Mouse (Mus musculus) neural tube, embryonic 10.5 days (tissue): ENCODE measurements around the gene Dnajc11.

Experiments used
- DNase-seq: peaks from one replicate; pipeline ENCODE4 v3.0.0-alpha.2; 2017; ENCODE audit warnings: low spot score; ENCODE audit errors: extremely low spot score

The Dnajc11 gene

DNA sequence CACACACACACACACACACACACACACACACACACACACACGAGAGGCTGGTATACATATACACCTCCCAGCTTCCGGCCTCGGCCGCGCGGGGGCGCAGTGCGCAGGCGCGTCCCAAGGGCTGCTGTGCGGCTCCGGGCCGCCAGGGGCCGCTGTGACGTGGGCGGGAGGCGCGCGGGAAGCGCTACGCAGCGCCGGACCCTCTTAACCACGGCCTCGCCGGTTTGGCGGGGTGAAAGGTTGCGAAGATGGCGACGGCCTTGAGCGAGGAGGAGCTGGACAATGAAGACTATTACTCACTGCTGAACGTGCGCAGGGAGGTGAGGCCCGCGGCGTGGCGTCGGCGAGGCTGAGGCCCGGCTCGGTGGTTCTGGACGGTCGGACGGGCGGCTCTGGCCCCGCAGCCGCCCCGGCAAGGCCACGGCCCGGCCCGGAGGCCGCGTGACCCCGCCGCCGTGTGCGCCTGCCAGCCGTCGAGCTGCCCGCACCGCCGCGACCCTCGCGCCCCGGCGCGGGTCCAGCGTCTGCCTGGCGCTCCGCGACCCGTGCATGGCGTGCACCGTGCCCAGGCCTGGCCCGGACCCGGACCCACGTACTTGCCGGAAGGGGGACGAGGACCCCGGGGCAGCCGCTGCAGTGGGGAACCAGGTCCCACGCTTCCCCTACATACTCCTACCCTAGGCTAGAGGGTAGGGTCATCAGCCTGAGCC lies at the start of gene Dnajc11:
TSS of gene Dnajc11 (plus strand) at position 187 of the 710 bp plus-strand sequence.
- peak; percentile 97 for DNase-seq

DNA sequence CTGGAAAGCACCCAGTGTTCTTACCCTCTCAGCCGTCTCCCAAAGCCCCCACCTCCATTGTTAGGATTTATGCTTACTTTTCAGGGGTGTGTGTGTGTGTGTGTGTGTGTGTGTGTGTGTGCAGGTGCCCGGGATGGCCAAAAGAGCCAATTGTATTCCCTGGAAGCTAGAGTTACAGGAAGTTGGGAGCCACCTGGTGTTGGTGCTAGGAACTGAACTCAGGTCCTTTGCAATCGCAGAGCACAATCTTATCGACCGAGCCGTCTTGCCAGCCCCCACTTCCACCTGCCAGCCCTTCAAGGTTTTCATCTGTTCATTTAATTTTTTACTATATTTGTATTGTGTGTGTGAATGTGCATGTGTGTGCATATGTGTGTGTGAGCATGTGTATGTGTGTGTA lies 40.2 kb upstream of the Dnajc11 start:
- DNase-seq = no peak

DNA sequence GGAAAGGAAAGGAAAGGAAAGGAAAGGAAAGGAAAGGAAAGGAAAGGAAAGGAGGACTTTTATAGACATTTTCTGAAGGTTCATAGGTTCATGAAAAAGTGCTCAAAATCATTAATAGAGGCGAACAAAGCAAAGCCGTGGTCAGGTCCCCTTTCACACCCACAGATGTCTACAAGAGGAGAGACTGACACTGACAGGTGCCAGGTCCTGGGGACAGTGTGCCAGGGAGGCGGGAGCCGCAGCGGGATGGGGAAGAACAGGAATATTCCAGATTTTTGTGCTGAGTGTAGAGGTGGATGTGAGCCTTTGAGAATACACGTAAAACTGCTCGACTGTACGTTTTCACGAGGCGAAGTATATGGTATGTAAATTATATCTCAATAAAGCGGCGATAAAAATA lies 38.6 kb upstream of the Dnajc11 start:
- no peak for DNase-seq

DNA sequence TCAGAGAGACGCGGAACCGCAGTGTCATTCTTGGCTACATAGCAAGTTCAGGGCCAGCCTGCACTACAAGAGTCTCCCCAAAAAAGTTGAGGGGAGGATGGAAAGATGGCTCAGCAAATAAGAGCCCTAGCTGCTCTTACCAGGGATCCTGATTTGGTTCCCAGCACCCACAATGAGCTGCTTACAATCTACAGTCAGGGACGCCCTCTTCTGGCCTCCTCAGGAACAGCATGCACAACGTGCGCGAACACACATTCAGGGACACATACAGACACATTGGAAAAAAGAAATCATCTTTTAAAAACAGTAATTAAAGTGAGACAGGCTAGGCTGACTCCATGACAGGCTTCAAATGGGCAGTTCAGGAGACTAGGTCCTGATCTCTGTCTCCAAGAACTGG lies 37.9 kb upstream of the Dnajc11 start:
- no peak for DNase-seq

DNA sequence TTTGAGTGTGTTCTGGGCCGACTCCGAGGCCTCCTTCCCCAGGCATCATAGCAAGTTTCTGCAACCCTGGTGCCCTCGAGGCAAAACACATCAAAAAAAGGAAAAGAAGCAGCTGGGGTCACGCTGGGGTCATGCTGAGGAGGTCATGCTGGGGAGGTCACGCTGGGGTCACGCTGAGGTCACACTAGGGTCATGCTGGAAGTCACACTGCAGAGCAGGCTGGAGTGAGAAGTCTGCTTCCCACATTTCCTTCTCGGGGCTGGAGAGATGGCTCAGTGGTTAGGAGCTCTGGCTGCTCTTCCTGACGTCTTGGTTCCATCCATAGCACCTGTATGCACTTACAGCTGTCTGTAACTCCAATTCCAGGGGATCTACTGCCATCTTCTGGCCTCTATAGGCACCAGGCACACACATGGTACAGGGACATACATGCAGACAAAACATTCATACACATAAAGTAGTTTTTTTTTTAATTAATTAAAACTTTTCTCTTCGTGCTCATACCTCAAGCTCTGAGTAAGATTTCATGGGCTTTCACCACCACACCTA lies 36.3 kb upstream of the Dnajc11 start:
- DNase-seq = no peak

DNA sequence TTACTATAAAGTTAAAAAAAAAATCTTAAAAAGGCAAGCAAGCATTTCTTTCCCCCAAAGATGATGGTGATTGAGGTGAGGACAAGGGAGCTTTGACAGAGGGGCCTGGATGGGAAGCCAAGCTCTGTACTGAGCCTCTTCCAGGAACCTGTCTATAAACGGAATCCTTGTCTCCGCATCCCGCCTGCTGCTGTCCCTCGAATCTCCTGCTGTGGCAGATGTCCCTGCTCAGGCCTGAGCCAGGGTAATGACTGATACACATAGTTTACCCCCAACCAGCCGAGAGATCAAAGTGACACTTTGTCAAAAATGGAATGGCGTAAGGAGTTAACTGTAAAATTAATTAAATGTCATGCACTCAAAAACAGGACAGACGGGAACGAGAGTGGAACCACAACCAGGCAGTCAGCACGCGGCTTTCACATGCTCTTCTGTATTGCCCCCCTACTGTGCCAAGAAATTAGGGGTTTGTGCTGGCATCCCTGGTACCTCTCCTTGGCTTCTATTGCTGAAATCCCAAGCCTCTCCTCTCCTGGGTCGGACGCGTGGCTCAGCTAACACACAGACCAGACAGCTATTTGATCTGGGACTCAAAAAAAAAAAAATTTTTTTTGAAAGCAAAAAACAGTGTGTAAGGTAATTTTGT lies 34.8 kb upstream of the Dnajc11 start:
- DNase-seq = no peak

DNA sequence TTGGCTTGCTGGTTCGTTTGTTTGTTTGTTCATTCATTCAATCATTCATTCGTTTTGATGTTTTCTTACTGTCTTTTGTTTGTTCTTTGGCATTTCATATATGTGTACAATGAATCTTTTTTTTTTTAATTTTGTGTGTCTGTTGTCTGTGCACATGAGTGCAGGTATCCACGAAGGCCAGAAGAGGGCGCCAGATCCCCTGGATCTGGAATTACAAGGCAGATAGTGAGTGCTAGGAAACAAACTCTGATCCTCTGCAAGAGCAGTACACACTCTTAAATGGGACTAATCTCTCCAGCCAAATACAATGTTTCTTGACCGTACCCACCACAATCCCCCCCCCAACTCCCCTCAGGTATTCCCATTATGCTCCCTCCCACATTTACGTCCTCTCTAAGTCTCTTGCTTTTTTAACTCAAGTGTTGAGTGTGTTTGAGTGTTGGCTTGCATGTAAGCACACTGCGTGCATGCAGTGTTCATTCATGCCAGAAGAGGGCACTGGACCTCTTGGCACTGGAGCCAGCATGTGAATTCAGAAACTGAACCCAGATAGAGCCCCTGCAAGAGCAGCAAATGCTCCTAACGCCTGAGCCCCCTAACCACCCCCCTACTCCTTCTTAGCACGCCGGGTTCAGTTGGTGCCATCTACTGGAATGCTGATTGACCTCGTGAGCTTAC lies 33.6 kb upstream of the Dnajc11 start:
- no peak for DNase-seq

DNA sequence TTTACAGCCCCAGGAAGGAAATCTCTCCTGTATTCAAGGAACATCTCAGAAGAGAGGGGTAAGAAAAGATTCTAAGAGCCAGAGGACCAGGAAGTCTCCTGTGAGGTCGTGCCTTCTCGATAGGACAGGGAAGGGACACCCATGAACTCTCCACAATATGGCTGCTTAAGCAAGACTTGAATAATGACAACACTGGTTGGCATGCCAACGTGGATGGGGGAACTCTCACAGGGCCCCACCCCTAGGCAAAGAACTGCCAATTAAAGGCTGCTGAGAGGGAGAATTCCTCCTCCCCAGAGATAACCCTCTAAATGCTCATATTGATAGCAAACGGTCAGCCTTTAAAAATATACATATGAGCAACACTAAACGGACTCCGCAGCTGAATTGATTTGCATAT lies 32.8 kb upstream of the Dnajc11 start:
- no peak for DNase-seq

DNA sequence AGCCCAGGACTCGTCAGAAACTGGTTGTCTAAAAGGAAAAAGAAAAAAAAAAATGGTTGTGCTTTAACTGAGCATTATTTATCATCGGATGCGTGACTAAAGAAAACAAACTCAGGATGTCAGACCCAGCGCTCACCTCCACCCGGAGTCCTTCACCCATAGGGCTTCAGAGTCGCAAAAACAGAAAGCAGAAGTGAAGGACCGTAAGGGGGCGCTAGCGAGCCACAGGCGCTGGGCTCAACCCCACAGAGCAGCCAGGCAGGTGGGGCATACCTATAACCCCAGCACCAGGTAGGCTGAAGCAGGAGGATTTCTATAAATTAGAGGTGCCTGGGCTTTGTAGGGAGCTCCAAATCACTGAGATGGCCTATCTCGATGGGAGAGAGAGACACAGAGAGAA lies 32.1 kb upstream of the Dnajc11 start:
- no peak for DNase-seq

DNA sequence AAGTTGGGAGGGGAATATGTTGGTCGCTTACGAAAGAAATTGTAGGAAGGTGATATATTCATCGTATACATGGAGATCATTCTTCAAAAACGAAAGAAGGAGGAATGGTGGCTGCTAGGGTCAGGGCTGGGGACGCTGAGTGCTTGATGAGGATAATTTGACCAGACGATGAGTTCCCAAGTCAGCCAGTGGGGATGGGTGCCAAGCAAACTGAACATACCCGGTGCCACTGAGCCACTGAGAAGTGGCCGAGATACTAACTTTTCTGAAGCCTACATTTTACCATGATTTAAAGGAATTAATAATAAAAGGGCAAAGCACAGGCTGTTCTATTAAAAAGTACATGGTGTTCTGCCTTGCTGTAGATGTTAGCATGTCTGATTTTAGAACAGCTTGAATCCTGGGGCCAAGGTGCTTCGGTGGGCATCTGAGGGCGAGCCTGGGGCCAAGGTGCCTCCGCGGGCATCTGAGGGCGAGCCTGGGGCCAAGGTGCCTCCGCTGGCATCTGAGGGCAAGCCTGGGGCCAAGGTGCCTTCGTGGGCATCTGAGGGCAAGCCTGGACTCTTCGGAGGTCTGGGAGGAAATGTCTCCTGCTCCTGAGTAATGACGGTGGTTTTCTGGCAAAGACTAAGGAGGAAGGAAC lies 31.3 kb upstream of the Dnajc11 start:
- no peak for DNase-seq

DNA sequence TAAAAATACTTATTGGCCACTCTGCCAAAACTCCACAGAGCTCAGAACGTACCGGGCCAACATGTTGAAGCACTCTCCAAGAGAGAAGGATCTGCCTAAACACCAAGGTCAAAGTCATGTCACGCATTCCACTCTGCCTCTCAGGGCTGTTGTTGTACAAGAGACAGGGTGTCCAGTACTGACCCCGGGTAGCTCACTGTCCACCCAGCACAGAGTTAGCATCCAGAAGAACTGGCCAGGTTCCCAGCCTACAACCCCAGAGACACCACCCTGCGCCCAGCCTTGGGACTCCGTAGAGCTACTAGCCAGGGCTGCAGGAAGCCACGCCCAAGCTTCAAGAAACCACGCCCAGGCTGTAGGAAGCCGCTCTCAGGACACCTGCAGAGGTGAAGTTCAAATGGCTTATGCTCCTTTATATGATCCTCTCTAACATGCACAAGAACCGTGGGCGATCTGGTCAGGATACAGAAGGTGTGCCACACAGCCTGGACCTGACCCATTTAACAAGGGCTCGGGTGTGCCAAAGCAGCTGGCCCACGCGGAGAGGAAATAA lies 30.7 kb upstream of the Dnajc11 start:
- no peak for DNase-seq

DNA sequence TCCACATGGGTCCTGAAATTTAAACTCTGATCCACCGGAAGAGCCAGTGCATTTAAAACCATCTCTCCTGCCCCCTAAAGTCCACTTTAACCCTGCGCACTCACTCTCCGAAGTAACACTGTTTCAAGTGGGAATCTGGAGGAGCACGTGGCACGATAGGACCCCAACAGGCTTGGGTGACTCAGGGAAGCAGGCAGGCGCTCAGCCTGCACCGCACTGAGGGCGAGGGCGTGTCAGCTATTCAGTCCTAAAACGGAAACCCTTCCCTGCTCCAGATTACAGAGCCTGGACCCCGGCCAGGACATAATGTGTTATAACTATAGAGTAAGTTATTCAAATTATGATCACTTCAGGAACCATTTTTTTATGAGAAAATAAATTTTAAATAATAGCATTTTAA lies 29.4 kb upstream of the Dnajc11 start:
- no peak for DNase-seq

DNA sequence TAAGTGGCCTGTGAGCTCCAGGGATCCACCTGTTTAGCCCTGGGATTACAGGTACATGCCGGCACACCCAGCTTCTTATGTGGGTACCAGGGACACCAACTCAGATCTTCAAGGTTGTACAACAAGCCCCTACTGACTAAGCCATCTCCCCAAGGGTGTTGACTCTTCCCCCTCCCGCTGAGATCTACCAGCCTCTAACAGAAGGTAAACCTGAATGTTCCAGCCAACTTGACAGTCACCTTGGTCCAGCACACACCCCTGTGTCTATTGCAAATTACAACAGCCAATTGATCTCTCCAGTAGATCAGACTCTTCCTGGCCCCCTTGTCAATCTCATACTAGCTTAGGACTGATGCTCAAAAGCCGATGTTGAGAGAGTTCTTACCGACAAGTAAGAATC lies 27.9 kb upstream of the Dnajc11 start:
- no peak for DNase-seq

DNA sequence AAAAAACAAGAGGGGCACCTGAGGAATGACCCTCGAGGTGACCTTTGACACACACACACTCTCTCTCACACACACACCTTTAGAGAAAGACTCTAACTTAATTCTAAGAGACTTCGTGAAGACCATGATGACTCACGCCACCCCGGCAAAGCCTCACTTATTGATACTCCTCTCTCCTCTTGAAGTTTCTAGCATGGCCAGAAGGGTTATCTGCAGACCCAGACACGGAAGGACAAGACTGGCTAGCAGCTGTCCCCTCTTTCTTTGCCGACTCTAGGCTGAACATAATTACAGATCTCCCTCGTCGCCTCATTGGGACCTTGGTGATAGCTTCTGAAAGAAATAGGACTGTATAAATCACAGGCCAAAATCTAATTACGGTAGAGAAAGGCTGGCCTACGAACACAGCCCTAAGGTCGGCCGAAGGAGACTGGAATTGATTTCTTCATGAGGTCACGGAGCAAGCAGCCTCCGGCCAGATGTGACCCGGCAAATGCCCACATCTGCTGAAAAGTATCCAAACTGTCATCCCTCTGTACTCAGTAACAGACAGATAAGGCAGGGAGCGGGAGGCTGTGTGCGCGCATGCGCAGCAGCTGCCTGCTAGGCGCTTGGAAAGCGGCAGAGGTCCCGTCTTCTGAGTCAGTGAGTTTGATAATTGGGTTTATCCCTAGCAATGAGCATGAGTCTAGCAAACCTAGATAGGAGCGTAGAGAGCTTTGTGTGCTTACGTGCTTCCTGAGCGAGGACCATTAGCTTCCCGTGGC lies 25.7 kb upstream of the Dnajc11 start:
- DNase-seq = peak; percentile 27

DNA sequence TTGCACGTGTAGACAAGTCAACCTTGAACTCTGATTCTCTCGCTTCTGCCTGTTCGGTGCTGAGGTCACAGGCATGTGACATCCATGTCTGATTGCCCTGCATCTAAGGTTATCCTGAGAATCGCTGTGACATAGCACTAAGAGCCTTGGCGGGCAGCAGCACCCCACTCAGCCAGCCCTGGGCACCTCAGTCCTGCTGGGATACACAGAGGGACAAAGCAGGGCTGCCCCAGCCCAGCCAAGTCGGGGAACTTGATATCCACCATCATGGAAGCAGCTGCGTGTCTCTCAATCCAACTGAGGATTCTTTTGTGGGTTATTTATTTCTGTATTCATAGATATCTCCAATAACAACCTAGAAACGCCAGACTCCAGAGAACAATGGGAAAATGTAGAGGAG lies 24.7 kb upstream of the Dnajc11 start:
- no peak for DNase-seq

DNA sequence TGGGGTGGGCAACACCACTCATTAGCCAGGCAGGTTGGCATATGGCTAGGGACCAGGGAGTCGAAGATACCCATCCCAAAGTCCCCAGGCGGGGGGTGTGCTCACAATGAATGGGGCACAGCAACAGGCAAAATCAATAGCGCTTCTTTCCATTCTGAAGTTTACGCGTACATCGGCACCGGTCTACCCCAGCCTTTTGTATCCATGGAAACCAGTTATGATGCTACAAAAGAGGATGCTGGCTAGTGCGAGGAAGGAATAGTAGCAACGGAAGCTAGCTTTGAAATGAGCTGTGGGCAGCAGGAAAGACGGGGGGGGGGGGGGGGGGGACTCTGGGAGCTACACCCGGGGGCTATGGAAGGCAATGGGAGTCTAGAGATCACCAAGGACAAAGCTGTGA lies 17.2 kb upstream of the Dnajc11 start:
- no peak for DNase-seq

DNA sequence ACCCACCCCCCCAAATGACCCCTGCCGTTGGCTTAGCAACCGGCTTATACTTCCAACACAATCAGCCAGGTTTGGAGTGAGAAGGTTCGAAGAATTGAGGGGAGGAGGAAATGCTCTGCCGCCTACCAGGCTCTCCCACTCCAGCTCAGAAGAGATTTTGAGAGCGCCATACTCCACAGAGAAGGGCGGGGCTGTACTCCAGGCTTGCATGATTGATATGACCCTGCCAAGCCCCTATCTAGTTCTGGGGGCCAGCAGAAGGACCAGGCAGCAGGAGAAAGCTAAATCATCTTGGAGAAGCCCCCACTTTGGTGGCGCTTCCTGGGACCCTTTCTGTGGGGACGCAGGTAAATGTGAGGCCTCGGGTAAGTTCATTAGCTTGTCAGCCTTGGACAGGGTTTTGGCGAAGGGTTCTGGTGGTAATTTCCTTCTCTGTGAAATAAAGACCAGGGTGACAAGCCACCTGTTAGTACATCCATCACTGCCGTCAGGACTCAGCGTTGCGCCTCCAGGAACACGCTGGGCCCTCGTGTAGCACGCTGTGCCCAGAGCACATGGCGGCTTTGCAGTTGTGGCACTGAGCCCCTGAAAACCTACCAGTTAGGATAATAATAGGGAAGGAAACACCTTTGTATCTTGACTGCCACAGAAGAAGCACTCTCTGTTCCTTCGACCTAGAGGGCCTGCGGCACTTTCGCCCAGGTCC lies 14.2 kb upstream of the Dnajc11 start:
- no peak for DNase-seq

DNA sequence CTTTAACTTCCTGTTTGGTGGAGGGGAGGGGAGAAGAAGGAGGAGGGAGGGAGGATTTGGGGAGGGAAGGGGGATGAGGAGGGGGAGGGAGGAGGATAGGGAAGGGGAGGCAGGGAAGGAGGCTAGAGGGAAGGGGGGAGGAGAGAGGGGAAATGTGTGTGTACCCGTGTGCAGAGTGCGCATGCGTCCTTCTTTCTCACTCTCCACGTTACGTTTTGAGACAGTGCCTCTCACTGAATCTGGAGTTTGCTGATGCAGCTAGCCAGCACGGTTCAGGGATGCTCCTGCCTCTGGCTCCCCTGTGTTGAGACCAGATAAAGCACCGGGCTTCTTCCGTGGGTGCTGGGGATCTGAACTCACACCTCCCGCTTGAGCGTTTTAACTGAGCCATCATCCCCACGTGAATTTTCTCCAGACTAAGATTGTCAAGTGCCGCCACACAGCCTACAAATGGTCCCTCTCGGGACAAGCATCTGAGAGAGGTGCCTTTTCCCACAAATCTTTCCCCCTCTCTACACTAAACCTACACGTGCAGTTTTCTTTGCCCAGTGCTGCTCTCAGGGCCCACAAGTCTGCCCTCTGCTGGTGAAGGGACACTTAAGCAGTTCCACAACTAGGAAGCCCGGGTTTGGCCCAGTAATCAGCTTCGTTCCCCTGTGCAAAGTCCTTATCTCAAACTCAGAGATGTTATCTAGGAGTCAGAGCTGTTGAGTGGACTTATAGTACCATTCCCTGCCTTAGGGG lies 13.4 kb upstream of the Dnajc11 start:
- peak; percentile 70 for DNase-seq

DNA sequence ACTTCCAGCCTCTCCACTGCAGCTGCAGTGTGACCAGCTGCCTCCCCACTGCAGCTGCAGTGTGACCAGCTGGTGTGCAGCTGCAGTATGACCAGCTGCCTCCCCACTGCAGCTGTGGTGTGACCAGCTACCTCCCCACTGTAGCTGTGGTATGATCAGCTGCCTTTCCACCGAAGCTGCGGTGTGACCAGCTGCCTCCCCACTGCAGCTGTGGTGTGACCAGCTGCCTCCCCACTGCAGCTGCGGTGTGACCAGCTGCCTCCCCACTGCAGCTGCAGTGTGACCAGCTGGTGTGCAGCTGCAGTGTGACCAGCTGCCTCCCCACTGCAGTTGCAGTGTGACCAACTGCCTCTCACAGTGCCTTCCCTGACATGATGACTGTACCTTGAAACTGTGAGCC lies 11.4 kb upstream of the Dnajc11 start:
- no peak for DNase-seq
